8 mouse cellular contexts compared by ENCODE assay signal in genomic region chr5:134440098-134440497, GRCm38 (mm10). TPM values are rescaled to one million over a fixed set of nuclear protein-coding genes. Genes with fewer than 3 reads are reported as not detected.
DNase-seq lines count a peak whose midpoint lies in the region; ATAC-seq lines count a peak whose summit lies in the region.

No protein-coding gene starts in this region.

- ATAC-seq in inflammation-experienced regulatory T-cells, adult 6 months = no peak

- intact Hi-C loops in heart, postnatal 10 days (cut with DNase I) = no loop called here

- peak; percentile 33 for DNase-seq in kidney, adult 18-20 months
- DNase-seq in kidney, adult 11 months = no peak
- peak; percentile 90 for DNase-seq in adrenal gland, postnatal 10 days
- peak; percentile 68 to 71 for DNase-seq in heart, postnatal 10 days
- DNase-seq in lung, postnatal 10 days = peak; percentile 89
- no peak for DNase-seq in layer of hippocampus, adult 8-10 months (ENCODE audit: low spot score in 2 of 2)
- no peak for DNase-seq in thymus, postnatal 0 days (ENCODE audit: low spot score)

RNA-seq across cellular contexts. Expression of gene Gtf2ird1, which starts 16.4 kb away (rescaled TPM):
- 100 to 1,000 TPM in 1 of 2 experiments, 10 to 100 TPM in 1; 69.8 to 112 TPM for total RNA-seq in adrenal gland, postnatal 10 days (2021)
- total RNA-seq in heart, postnatal 10 days (2021) = 10 to 100 TPM; 43.3 to 45.5 TPM
- total RNA-seq in layer of hippocampus, adult 8-10 months (2022) = 10 to 100 TPM; 26.8 to 35.0 (median 32.8) TPM
- polyA plus RNA-seq in inflammation-experienced regulatory T-cells, adult 6 months (2017; shearing (Covaris generic)) = 10 to 100 TPM in 1 of 3 experiments, 1 to 10 TPM in 2; 3.5 to 12.4 (median 5.7) TPM
- 54.7 and 67.4 TPM in 2 replicates for polyA plus RNA-seq in thymus, postnatal 0 days (2015; fragmentation: Nextera tagmentation; extraction: Ambion mirVana)

Comparison
In these comparisons a context has a peak if more than half of its experiments do, and no peak if none do; other contexts are left out.
1. DNase-seq: peak in kidney, adult 18-20 months (single experiment), adrenal gland, postnatal 10 days (single experiment), heart, postnatal 10 days (2 of 2) and lung, postnatal 10 days (single experiment); none in kidney, adult 11 months (single experiment), layer of hippocampus, adult 8-10 months (0 of 2) and thymus, postnatal 0 days (single experiment).